Mouse (Mus musculus) NIH3T3 (cell line): ENCODE results near the gene Tead3.
A peak's percentile ranks its signal among the peaks of the same experiment; 100 is the strongest.
"Not testable (repeated sequence)": the region's sequence is repeated elsewhere in the genome, so short reads cannot be mapped to it uniquely, and the experiment has no call there.

Source experiments
- DNase-seq: peaks from one replicate; pipeline ENCODE4 v3.0.0-alpha.2; 2012; ENCODE audit warnings: low read depth

Gene Tead3

DNA sequence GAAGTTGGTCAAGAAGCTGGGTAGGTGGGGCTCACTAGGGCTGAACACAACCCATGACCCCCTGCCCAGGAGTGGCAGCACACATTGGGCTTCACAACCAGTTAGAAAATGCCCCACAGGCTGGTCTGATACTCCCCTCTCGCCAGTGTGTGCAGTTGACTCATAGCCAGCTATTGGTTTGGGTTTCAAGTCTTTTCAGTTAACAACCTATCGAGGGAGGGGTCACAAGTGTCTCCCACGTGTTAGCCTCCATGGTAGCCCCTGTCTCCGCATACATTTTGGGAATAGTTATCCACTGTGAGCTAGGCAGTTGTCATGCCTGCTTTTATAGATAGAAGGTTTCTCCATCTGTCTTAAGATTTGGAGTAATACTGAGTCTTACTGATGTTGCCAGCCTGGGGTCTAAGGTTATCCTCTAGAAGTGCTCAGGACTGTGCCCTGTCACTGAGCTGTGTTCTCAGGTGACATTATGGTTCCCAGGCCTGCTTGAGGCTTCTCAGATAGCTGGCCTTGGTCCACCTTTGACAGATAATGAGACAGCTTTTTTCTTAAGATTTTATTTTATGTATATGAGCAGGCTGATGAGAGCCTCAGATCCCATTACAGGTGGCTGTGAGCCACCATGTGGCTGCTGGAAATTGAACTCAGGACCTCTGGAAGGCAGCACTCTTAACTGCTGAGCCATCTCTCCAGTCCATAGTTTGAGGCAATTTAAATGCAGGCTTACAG is 20.9 kb downstream of the Tead3 start:
- peak; percentile 67 for DNase-seq

DNA sequence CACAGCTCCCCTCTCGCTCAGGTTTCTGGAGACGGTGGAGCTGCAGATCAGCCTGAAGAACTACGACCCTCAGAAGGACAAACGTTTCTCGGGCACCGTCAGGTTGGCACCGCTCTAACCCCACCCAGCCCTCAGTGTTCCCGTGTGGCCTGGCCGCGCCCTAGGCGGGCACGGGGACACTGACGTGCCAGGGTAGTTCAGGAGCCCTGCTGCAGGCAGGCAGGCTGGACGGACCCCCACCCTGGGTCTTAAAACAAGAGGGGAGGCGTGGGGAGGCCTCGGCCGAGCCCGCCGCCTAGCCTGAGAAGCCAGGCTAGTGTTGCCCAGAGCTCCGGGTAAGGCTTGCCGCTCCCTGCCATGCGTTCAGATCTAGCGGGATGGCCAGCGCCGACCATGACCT is 21.7 kb downstream of the Tead3 start:
- DNase-seq = peak; percentile 52

DNA sequence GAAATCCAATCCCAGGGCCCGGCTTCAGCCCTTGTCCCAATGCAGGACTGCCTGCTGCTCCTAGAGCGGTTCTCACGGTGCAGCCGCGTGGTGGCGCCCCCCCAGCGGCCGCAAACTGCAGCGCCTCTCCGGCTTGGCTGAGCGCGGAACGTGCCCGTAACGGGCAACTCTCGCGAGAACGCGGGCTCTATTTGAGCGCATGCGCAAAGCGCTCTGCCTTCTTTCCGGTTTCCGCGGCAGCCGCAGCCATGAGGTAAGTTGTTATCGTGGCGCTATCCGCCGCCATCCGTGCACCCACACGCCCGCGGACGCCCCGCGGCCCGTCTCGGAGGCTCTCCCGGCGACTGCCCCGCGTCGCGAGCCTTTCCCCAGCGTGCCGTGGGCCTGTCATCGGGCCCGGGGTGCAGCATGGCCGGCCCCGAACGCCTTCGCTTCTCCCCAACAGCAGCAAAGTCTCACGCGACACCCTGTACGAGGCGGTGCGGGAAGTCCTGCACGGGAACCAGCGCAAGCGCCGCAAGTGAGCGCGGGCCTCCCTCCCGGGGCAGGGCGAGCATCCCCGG is 22.2 kb downstream of the Tead3 start, which contains the start of gene Rpl10a:
Gene Rpl10a, plus strand, starts transcription at position 106 of the 563 bp plus-strand sequence.
- peak; percentile 99 for DNase-seq

DNA sequence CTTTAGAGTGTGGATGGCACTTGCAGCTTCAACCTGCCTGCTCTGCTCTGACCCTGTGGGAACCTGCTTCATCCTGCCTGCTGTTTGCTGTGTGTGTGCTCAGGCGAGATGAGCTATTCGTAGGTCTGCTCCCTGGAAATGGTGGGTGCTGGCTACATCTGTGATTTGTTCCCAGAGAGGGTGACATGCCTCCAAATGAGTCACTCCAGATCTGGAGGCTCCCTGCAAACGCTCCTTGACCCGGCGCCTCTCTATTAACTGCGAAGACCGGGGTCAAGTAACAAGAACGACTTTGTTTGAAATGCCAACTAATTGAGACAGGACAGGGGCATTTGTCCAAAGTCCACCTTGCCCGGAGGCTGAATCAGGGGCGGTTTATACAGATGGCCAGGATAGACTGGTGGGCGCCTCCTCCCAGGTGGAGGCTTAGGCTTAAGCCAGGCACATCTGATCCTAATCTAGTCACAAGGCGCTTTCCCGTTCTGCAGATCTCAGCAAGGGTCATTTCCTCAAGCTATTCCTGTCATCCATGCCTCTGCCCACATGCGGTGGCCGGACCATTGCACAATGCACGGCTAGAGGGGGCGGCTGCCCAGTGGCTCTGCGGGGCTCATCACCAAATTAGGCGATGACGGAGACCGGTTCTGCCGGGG is 22.8 kb downstream of the Tead3 start:
- DNase-seq = no peak

DNA sequence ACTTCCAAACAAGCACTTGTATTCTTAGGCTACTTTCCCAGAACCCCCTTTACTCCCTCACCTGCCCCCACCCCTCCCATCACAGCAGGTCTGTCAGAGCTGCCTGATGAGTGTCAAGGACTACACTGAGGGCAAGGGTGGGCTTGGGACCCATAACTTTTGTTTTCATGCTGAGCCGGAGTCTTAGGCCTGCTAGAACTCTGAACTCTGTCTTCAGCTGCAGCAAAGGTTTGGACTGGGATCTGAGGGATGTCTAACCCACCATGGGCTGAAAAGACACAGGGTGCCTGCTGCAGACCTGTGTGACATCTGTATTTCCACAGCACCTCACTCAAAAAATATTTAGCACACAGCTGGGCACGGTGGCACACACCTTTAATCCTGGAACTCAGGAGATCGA is 23.7 kb downstream of the Tead3 start:
- no peak for DNase-seq

DNA sequence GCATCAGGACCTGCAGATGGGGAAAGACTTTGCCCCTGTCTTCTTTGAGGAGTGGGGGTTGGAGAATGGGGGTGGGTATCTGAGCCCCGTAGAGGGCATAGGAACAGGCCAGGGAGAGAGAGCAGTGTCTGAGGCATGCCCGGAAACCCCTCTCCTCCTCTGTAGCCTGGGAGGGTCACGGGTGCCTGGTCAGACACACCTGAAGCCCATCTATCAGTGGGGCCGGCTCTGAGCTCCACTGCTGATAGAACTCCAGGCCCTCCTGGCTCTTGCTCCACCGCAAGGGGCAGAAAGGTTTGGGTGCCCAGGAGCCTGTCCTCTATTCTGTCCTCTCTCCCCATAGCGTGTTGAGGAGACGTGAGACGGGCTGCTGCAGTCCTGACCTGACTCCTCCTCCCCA is 24.9 kb downstream of the Tead3 start:
- DNase-seq = no peak

DNA sequence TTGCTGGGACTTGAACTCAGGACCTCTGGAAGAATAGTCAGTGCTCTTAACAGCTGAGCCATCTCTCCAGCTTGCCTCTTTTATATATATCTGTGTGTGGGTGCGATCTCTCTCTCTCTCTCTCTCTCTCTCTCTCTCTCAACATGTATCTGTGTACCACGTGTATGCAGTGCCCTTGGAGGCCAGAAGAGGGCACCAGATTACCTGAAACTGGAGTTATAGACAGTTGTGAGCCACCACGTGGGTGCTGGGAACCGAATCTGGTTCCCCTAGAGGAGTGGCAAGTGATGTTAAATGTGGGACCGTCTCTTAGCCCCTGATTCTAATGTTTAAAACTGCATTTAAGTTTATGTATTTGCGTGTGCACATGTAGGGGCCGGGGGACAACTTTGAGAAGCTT is 26.2 kb downstream of the Tead3 start:
- not testable (repeated sequence) for DNase-seq

DNA sequence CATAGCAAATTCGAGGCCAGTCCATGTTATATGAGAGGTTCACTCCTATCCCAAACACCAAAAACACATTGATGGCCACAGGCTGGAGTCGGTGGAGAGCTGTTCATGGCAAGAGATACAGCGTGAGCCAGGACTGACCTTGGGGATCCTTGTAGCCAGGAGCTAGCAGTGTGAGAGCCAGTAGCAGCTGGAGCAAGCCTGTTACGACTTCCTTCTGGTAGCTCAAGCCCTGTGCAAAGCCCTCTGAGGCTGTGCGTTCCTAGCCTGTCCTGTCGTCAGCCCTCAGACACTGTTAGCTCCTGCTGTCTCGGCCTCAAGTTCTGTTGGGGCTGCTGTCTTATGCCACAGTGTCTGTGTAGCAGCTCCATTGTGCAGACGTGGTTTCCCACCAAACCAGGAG is 26.8 kb downstream of the Tead3 start:
- no peak for DNase-seq

DNA sequence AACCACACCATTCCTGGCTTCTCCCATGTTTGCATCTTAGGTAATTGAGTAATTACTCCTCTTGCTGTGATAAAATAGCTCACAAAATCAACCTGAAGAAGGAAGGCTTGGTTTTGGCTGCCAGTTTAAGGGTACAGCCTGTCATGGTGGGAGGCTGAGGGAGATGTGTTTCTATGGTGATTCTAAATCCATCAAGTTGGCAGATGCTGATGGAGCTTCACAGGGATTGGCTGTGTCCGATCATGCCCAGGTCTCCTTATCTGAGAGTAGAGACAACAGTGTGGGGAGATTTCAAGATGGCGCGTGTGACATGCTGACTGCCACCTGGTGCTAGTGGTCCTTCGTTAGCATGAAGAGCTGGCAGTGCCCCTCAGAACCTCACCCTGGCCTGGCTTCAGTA is 28.9 kb downstream of the Tead3 start:
- no peak for DNase-seq

DNA sequence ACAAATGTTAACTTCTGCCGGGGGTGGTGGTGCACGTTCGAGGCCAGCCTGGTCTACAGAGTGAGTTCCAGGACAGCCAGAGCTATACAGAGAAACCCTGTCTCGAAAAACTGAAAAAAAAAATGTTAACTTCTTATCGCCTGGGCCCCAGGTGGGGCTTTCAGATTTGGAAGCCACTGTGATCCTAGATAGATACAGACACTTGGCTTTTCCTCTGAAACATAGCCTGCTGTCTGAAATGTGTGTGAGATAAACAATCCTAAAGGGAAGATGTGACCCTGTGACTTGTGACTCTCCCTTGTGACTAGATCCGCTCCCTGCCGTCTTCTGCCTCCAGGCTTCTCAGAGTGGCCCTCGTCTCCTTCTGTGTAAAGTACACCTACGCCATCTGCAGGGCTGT is 32.9 kb downstream of the Tead3 start:
- DNase-seq = no peak

DNA sequence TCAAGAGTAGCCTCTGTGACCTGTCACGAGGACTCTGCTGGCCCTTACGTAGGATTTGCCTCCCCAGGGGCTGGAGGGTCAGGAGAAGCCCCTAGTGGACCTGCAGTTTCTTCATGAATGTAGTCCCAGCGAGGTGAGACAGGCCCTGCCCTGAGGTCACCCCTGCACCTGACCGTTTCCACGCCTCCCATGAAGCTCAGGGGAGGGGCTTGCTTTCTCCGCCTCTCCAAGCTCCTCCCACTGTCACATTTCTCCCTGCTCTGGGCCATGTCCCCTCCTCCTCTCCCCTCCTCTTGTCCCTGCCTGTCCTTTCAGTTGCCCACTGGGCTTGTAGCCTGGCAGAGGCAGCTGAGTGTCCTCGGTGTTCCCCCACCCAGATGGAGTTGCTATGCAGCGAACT is 33.5 kb downstream of the Tead3 start:
- no peak for DNase-seq

DNA sequence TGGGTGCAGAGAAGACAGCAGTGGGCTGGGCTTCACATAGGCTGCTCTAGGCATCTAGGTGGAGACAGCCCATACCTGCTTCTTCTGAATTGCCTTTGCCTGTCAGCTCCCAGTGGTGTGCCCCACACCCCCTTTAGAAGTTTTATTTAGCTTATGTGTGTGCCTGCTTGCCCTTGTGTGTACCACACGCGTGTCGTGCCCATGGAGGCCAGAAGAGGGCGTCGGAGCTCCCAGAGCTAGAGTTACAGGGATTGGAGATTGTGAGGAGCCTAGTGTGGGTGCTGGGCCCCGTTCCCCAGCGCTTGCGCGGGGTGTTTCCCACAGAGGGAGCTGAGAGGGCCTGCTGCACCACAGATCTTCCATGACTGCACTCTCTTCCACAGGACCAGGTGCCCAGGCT is 34.1 kb downstream of the Tead3 start:
- no peak for DNase-seq

DNA sequence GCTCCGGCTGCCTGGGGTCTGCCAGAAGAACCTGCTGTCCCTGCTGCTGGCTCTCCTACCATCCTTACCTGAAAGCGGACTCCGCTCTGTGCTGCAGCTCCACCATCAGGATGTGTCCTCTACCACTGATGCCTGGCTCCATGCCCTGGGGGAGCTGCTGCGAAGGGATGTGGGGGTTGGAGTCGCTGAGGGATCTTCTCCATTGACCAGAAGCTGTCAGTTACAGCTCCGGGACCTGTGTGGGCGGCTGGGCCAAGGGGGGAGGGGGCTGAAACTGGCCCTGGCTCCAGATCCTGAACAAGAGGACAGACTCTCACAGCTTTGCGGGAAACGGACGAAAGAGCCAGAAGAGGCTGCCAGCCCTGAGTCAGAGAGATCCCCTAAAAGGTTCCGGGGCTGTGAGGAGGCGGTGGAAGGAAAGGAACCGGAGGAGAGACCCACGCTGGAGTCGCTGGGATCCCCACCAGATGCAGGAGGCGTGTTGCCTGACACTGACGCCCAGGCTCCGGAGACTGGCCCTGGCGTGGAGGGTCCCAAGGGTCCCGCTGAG is 34.9 kb downstream of the Tead3 start:
- DNase-seq = no peak

DNA sequence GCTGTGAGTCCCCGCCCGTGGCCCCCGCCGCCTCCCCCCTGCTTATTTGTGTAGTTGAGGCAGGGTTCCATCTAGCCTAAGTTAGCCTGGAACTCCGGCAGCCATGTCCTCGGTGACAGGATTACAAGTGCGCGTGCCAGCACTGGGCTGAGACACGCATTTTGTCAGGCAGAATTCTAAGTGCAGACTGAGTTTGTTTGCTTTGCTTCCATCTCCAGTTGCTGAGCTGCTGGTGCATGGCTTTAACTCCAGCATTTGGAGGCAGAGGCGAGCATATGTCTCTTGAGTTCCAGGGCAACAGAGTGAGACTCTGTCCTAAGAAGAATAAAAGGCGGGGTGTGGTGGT is 36.8 kb downstream of the Tead3 start:
- peak; percentile 61 for DNase-seq

DNA sequence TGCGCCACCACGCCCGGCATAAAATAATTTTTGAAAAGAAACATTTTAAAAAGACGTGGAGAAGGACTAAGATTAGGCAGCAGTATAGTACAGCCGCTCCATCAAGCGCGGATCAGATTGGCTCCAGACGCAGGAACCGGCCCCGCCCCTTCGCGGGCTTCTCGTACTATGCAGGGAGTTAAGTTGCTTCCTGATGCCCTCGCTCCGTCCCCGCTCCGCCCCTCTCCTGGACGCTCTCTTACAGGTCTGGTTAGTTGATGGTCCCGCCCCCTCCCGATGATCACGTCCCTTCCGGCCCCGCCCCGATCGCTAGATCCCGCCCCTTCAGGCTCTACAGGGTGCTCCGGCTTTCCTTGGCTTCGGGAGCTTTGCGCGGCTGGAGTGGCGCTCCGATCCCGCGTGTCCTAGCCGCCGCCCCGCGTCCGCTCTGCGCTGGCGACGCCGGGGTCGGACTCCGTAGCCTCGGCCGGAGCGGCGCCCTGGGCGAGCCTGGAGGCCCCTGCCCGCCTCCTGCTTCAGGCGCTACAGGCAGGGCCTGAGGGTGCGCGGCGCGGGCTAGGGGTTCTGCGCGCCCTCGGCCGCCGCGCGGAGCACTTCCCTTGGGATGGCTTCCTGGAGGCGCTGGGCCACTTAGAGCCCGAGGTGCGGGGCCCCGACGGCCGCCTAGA is 37.3 kb downstream of the Tead3 start, which contains the start of gene Fance:
Gene Fance, plus strand, starts transcription at position 308 of the 668 bp plus-strand sequence.
- peak; percentile 100 for DNase-seq

DNA sequence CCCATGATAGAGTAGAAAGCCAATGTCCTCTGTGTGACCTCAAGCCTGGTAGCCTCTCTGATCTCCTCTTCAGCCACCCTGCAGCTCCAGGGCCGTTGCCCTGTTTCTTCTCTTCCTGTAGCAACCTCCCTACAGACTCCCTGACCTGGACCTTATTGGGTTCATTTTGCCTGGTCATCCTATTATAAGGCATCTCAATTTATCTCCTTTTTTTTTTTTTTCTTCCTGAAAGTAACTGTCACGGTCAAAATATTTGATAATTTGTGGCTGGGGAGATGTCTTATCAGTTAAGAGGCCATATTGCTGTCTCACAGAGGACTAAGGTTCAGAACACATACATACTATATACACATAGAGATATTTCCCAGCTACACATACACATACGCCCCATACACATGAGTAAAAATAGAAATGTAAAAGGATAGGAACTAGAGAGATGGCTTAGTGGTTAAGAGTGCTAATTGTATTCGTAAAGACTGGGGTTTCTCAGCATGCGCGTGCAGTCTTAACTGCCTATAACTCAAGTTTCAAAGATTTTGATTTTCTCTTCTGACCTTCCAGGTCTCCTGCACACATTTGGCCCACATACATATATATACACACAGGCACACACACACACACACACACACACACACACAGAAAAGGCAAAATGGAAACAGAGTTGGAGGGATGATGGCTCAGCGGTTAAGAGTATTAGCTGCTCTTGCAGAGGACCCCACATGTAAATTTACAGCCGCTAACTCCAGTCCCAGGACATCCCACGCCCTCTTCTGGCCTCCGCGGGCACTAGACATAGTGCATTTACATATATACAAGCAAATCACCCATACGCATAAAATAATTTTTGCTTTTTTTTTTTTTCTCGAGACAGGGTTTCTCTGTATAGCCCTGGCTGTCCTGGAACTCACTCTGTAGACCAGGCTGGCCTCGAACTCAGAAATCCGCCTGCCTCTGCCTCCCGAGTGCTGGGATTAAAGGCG is 38.1 kb downstream of the Tead3 start:
- DNase-seq = peak; percentile 69

DNA sequence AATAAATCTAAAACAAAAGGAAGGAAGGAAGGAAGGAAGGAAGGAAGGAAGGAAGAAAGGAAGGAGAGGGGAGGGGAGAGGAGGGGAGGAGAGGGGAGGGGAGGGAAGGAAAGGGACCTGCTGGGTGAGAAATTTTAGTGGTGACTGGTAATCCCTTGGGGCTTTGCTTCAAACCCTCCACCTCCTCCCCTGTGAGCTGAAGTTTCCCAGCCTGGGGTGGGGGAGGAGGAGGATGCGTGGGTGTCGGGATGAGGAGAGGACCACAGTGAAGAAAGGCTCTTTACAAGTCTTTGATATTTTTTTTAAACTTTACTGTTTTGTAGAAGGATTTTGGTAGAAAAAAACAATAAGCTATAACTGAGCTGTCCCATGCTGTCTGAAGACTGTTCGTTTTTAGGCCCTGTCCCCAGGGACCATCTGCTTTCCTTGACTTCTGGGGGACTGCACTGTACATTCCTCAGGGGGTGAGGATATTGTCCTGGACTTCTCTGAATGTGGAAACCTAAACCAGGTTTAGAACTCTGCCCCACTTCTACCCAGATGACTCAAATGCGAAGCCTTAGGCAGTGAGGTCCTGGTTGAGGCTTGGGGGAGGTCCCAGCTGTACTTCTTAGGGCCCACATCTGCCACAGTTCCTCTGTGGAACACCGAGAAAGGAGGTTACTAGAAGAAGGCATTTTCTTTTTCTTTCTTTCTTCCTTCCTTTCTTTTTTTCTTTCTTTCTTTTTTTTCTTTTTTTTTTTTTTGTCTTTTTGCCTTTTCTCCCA is 39.1 kb downstream of the Tead3 start:
- peak; percentile 37 for DNase-seq

DNA sequence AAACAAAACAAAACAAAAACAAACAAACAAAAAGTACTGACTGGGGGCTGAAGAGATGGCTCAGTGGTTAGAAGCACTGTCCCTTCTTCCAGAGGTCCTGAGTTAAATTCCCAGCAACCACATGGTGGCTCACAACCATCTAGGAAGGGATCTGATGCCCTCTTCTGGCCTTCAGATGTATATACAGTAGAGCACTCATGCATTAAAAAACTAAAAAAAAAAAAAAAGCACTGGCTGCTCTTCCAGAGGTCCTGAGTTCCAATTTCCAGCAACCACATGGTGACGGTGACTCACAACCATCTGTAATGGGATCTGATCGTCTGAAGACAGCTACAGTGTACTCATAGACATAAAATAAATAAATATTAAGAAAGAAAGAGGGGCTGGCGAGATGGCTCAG is 39.8 kb downstream of the Tead3 start:
- peak; percentile 41 for DNase-seq

DNA sequence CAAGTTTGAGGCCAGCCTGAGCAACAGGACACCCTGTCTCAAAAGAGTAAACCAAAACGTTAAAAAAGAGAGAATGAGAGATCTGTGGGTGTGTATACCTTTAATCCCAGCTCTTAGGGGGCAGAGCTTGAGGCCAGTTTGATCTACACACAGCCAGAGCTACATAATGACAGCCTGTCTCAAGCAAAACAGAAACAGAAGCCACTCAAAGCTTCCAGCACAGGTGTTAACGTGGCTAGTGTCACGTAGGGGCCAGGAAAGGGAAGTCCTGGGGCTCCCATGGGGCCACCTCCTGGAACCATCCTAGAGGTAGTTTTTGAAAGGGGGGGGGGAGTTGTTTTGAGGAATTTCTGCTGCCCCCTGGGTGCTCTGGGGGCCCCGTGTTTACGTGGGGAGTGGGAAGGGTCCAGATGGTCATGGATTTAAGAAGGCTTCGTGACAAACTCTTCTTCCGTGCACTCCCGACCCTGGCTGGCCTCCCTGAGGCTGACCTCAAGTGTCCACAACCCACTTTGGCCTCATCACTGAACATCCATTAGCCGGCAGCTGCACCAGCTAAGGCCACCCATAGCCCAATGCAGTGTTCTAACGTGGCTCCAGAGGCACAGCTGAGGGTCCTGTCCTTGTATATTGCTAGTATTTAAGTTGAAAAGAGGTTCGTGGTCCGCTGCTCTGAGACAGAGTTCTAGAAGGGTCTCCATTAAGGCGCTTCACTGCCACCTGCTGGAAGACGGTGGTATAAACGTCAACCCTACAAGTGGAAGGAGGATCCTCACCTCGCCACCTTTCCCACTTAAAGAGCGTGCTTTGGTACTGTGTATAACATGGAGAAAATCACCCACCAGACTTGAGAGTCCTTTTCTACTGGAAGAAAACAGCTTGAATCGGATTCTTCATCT is 42.1 kb downstream of the Tead3 start:
- peak; percentile 94 for DNase-seq

DNA sequence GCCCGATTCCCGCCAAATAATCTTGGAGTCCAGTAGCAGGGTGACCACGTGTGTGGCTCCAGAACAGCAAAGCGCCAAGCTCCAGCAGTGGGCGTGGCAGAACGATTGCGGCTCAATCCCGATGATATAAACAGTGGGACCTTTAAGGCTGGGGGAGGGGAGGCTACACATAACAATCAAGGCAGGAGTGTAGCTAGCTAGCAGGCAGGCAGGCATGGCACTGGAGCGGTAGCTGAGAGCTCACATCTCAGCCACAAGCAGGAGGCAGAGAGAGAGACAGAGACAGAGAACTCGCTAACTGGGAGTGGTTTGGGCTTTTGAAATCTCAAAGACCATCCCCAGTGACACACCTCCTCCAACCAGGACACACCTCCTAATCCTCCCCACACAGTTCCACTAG is 45.4 kb downstream of the Tead3 start:
- DNase-seq = no peak
